Mouse (Mus musculus) right cerebral cortex, postnatal 10 days (tissue): ENCODE measurements around the gene Noxa1.

ENCODE experiments used
- DNase-seq, 2 experiments: peaks; one replicate each; pipeline ENCODE4 v3.0.0; 2021; ENCODE audit warnings: low spot score in 2 of 2

Noxa1 gene

DNA sequence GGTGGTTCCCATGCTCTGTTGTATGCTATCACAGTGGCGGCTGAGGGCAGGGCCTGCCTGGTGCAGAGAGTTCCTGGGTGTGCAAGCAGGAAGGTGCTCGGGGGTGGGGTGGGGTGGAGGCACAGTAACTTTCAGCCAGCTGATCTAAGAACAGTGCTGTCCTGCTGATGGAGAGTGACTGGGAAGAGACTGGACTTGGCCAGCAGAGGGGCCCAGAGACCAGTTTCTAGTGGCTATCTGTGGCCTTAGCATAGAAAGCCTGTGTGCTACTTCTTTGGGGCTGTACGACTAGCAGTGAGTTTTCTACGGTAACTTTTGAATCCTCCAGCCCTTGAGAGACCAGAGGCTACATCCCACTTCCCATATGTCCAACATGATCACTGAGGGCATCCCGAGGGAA is 4.0 kb upstream of the Noxa1 start:
- DNase-seq, result peak; percentile 61 to 71

DNA sequence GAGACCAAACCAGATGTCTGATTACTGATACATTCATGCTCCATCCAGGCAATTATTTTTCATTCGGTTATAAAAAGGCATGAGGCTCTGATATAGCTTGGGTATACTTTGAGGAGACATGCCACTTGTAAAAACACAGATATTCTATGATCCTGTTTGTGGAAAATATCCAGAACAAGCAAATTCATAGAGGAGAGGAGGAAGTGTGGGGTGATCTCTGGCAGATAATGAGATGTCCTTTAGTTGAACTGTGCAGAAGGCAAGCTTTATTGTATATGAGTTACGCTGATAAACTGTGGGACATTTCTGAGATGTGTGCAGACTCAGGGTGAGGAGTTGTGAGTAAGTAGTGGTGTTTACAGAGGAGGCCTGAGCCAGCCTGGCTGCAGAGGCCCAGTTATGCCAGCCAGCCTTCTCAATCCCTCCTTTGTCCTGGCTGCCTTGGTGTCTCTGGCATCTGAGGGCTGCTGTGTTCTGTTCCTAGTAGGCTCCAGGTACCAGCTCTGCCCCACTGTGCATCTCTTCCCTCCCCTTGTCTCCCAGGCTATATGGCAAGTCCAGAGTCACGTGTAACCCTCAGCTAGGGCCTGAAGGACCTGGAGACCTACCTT is 3.2 kb upstream of the Noxa1 start:
- DNase-seq, result no peak

DNA sequence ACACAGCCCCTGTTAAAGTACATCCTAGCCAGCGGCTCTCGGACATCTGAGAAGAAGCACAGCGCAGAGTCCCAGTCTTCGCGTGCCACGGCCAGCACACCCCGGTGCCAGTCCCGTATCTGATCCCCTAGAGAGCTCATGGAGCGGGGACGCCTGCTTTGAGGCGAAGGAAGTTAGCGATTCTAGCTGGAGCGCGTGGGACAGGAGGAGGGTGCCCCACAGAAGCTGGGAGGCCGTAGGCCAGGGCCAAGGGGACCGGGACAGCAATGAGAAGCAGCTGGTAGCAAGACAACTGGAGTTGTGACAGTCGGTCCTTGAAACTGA is 202 bp downstream of the Noxa1 start:
- no peak for DNase-seq

DNA sequence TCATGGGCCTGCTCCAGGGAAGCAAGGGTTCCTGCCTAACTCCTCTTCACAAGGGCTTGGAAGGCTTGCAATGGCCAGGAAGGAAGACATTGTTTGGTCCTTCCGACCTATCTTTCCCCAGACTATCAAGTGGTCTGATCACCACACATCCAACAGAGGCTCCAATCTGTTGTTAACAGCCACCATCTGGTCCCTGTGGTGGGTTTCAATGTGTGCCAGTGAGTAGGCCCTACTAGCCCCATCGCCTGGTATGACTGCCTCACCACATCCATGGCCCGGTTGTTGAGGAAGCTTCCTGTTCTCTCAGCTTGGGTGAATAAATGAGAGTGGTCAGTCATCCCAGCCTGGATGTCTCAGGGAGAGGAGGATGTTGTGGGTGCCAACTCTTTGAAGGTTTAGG is 6.3 kb downstream of the Noxa1 start:
- DNase-seq, result no peak

DNA sequence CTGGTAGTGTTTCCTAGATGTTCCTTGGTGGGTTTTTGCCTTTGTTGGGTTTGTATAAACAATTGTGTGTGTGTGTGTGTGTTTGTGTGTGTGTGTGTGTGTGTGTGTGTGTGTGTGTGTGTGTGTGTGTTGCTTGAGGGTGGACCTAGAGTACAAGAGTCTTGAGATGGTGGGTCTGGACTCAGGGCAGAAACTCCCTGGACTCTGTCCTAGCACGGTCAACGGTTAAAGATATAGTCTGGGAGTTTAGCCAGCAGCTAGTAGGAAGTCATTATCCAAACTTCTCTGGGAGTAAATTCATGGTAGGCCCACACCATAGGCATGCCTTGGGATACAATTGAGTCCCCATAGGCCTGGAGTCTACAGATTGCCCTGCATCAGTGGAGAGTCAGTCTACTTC is 7.1 kb downstream of the Noxa1 start:
- no peak for DNase-seq

DNA sequence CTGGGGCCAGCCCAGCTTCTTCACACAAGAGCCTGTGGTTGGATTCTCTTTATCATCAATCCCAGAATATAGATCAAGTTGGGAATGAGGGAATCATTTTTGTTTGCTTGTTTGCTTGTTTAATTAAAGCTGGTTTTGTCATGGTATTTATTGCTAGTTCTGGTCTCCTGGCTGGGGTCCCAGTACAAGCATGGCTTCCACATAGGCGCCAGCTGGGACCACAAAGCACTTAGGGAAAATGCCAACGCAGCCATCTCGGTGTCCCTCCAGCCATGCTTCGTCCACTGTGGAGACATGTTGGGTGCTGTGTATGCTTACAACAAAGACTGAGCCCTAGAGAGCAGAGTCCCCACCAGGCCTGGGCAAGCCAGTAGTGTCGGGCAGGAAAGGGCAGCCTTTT is 9.4 kb downstream of the Noxa1 start:
- DNase-seq, result no peak

DNA sequence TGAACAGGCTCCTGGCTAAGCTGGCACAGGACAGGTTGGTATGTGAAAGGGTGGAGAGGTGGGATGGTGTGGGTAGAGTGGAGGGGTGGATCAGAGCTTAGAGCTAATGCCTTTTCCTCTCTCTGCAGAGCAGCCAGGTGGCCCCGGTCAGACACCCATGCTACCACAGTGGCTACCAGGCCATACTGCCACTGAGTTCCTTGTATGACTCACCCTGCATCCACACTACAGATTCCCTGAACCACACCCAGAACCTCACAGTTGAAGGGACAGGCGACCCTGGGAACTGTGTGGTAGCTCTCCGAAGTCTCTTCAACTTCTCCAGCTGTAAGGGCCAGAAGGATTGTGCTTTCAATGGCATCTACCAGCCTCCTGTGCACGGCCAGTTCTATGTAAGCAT is 11.3 kb downstream of the Noxa1 start:
- DNase-seq, result no peak

DNA sequence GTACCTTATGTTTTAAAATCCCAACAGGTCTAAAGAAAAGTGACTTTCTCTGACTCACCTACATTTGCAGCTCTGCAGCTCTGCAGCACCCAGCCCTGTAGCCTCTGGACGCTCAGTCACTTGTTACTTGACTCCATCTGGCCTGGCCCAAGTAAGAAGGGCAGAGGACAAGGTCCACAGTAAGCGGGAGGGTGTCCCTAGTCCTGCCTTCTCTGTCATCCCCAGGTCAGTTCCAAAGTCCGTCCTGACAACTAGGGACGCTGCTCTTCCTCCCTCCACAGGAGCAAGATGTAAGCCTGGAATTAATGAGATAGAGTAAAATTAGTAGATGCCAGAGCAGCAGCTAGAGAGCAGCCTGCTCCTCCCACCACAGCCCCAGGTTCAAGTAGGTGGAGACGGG is 14.9 kb downstream of the Noxa1 start, which contains the start of gene Entpd8:
TSS of gene Entpd8 (plus strand) at position 229 of the 400 bp plus-strand sequence.
- no peak for DNase-seq

DNA sequence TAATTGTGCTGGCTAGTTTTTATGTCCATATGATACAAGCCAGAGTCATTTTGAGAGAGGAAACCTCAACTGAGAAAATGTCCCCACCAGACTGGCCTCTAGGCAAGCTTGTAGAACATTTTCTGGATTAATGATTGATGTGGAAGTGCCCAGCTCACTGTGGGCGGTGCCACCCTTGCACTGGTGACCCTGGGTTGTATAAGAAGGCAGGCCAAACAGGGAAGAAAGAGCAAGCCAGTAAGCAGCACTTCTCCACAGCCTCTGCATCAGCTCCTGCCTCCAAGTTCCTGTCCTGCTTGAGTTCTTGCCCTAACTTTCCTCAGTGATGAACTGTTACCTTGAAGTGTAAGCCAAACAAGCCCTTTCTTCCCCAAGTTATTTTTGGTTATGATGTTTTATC is 16.0 kb downstream of the Noxa1 start:
- DNase-seq, result no peak

DNA sequence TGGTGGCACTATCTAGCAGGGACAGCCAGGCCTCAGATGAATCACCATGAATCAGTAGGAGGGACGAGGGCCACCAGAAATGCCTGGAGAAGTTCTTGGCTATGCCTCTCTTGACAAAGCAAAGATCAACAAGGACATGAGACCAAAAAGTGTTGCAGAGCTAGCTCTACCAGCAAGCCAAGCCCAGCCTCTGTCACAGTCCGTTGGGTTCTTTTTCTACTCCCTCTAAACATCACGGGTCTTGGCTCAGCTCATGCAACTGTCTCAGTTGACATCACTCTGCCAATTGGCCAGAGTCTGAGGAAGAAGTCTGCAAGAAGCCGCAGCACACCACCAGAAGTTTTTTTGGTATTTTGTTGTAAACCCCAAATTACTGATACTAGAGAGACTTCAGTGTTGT is 19.4 kb downstream of the Noxa1 start:
- DNase-seq, result no peak

DNA sequence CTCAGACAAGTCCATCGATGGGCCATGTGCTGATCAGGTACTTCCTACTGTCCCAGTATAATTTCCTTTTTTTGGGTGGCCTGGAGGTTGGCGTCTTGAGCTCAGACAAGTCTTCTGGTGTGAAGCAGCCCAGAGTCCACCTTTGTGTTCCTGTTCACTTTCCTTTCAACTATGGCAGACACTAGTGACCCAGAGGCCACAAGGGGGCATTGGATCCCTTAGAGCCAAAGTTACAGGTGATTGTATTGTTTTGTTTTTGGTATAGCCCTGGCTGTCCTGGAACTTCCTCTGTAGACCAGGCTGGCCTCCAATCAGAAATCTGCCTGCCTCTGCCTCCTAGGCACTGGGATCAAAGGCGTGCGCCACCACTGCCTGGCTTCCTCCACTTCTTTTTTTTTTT is 22.6 kb downstream of the Noxa1 start:
- DNase-seq, result no peak

DNA sequence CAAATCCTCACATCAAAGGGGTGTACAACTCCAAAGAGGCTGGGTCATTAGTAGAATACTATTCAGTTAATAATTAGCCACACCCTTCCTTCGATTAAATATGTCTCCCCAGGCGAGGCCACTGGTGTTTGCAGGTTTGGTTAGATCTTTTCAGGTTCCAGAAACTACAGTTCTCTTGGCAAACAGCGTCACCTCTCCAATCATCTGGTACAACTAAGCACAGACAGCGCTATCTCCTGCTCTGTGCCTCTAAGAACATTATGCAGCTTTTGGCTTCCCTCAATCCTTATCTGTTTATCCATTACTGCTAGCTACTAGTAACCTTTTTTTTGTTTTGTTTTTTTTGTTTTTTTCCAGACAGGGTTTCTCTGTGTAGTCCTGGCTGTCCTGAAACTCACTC is 25.4 kb downstream of the Noxa1 start:
- DNase-seq, result no peak

DNA sequence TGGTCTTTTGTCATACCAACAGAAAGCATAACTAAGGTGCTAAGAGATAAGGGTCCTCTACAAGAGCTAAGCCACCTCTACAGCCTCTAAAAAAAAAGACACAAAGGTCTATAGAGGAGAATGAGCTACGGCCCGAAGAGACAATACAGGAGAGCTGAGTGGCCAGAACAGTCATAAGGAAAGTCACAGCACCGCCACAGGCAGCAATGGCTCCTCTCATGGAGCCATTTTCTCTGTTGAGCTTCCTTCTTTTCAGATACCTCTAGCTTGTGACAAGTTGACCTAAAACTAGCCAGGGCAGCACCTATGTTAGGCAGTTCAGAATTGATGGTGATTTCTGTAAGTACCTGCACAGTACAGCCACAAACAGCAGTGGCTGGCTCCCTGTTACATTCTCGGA is 28.4 kb downstream of the Noxa1 start:
- DNase-seq, result no peak

DNA sequence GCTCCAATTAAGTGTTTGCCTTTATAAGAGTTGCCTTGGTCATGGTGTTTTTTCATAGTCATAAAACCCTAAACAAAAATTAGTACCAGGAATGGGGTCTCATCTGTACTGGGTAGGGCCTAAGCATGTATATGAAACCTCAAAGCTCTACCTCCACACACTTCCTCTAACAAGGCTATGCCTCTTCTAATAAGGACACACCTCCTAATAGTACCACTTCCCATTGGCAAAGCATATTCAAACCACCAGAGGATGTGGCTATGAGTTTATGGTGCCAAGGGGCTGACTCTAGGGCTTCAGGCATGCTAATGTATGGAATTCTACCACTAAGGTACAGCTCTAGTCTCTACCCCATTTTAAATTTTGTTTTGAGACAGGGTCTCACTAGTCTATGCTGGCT is 29.4 kb downstream of the Noxa1 start:
- DNase-seq, result no peak

DNA sequence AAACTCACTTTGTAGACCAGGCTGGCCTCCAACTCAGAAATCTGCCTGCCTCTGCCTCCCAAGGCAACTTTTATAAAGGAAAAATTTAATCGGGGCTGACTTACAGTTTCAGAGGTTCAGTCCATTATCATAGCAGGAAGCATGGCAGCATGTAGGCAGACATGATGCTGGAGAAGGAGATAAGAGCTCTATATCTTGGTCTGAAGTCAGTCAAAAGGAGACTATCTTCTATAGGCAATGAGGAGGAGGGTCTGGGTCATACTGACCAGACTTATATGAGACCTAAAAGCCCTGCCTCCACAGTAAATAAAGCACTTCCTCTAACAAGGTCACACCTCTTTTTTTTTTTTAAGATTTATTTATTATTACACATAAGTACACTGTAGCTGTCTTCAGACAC is 30.7 kb downstream of the Noxa1 start:
- DNase-seq, result no peak

DNA sequence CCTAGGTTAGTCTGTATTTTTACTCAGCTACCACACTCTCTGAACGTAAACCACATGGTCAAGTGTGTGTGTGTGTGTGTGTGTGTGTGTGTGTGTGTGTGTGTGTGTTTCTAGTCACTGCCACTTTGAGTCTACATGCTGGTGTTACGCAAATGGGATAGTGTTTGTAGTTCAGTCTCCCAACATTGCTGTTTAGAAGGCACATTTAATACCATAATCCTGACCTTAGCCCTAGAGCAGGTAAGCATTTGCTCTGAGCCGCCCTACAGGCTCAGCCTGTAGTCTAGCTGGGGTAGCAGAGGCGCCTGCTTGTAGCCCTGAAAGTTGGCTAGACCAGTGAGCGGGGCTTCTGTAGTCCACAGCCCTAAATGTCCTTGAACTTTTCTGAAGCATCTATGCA is 31.4 kb downstream of the Noxa1 start:
- no peak for DNase-seq

DNA sequence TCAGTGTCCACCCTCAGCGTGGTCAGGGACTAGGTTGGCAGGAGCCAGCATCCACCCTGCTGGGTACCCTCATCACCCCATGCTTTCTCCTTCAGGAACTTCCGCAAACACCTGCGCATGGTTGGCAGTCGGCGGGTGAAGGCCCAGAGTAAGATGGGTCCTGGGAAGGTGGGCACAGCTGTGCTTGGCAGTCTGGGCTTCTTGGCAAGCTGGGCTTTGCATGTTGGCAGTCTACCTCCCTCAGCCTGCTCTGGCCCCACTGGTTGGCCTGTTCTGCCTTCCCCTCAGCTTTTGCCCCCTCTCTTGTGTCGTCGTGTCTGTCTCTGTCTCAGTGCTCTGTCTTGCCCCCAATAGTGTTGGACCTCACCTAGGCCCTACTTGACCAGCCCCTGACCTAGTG is 36.0 kb downstream of the Noxa1 start:
- DNase-seq, result no peak

DNA sequence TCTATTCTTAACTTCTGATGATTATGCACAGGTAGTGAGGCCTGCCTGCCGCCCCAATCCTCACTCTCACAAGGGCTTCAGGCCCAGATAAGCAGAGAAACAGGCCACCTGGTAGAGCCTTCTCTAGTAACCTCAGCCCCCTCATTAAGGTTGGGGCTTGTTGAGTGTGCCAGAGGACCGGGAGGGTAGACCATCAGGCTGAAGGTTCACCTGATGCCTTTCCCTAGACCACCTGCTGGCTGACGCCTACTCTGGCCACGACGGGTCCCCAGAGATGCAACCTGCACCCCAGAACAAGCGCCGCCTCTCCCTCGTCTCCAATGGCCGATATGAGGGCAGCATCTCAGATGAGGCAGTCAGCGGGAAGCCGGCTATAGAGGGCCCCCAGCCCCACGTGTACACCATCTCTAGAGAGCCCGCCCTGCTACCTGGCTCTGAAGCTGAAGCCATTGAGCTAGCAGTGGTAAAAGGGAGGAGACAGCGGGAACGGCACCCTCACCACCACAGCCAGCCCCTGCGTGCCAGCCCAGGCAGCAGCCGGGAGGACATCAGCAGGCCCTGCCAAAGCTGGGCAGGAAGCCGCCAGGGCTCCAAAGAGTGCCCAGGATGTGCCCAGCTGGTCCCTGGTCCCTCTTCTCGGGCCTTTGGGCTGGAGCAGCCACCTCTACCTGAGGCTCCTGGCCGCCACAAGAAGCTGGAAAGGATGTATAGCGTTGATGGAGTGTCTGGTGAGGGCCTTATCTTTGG is 39.4 kb downstream of the Noxa1 start:
- DNase-seq, result peak; percentile 45 to 46

DNA sequence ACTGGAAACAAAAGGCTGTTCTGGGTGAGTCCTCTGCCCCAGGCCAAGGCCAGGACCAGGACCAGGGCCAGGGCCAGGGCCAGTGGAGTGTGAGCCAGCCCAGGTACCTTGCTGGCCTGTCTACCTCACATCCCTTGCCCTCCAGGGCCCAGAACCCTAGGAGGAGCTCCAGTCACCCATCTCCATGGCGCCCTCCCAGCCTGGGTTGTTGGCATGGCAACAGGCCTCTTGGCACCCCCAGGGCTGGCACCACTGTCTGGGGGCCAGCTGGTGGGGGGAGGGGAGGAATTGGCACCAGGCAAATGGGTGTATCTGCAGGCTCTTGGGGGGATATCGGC is 39.9 kb downstream of the Noxa1 start:
- peak; percentile 90 to 91 for DNase-seq

DNA sequence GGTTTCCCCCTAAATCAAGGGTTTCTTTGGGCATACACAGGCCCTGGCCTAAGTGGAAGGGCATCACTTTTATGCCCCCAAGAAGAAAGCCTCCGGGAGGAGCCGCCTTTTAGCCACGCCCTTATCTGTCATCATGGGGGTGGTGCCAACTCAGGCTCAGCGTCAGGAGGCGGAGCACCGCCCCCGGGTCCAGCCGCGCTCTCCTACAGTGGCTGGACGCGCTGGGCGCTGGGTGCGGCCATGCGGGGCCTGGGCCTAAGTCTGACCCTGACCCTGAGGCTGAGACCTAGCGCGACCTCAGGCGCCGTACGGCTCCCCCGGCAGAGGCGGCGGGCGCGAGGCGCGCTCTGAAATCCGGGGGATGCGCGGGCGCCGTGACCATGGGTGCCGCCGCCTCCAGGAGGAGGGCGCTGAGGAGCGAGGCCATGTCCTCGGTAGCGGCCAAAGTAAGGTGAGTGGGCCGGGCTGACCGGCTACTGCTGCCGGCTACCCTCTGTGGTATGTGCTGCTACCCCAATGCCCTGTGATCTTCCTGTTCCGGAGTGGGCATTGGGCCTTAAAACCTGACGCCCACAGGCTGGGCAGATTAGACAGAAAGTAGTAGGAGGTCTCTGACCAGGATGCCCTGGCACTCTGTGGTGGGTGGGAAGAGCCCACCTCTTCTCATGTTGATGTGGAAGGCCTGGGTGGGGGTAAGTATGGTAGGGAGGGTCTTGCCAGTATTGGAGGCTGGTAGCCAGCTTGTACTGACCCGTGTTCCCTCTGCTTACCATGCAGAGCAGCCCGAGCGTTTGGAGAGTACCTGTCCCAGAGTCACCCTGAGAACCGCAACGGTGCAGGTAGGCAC is 40.5 kb downstream of the Noxa1 start, which contains the start of gene Nsmf:
TSS of gene Nsmf (plus strand) at position 135 of the 847 bp plus-strand sequence.
- DNase-seq, result peak; percentile 92 to 94

DNA sequence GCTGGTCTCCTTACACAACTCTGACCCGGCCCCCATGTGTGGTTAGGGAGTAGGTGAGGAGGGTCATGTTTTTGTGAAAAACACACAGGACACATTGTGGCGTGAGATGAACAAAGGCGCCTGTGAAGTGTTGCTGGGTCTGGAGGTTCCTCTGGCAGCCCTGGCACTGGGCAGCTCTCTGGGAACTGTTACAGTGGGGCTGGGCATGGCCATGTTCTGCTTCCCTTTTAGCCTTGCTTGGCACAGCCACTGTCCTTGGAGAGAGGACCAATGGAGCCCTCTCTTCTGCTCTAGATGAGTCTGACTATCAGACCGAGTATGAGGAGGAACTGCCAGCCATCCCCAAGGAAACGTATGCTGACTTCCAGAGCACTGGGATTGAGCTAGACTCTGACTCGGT is 41.8 kb downstream of the Noxa1 start:
- DNase-seq, result peak in 1 of 2 experiments; percentile 34

DNA sequence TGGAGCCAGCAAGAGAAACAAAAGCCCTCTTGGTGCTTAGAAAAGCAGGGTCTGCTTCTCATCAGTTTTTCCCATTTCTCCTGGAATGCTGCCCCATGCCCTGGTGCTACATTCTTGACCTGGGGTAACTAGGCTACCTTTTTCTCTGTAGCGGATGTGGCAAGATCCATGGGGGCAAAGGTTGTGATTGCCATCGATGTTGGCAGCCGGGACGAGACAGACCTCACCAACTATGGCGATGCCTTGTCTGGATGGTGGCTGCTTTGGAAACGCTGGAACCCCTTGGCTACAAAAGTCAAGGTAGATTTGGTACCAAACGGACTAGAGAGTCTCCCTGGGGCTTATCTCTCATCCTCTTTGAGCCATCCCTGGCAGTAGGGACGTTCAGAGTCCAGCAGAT is 43.5 kb downstream of the Noxa1 start:
- DNase-seq, result no peak

DNA sequence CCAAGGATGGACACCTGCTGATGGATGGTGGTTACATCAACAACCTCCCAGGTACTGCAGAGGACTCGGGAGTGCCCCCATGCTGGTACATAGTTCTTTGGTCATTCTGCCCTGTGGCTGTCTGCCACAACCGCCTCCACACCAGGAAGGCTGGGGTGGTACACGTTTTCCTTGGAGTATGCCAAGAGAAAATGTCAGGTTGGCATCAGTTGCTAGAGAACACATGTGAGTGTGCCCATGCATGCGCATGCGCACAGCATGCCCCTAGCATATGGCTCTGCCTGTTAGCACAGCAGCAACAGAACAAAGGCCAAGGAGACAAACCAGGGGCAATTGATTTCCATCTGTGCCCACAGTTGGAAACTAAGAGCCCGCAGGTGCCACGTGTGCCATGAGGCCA is 44.0 kb downstream of the Noxa1 start:
- DNase-seq, result peak; percentile 48 to 56
